Mouse (Mus musculus) R1 (cell line): ENCODE data around the gene Slx.
"Not testable (repeated sequence)": the region's sequence is repeated elsewhere in the genome, so short reads cannot be mapped to it uniquely, and the experiment has no call there.

ENCODE experiments used
- DNase-seq: peaks from one replicate; pipeline ENCODE4 v3.0.0-alpha.2; 2018; ENCODE audit warnings: low read depth, low spot score

The Slx gene

DNA sequence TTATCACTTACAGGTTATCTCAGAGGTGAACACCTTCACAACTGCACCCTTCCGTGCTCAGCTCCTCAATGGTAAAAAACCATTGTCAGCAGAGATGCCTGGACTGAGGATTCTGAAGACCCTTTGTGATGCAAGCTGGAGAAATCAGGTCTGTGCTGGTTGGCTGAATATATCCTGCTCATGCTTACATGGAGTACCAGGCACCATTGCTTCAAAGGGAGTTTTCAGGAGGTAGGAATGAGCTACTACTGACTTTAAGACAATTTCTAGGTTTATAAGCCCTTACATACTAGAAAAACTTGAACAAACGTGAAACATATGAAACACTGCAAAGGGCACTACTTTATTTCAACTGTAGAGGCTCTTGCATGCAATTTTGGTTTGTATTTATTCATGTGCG, at the start of gene Slx:
Slx (minus strand) TSS at position 101 of the 400 bp plus-strand sequence.
- not testable (repeated sequence) for DNase-seq
